Mouse (Mus musculus): ENCODE results near the gene Plcl1. TPM values are rescaled to one million over a fixed set of nuclear protein-coding genes. Genes with fewer than 3 reads are reported as not detected.
"Not testable (repeated sequence)": the region's sequence is repeated elsewhere in the genome, so short reads cannot be mapped to it uniquely, and the experiment has no call there.

Gene Plcl1
- total RNA-seq, 2 experiments from 2014 or later: not detected

DNA sequence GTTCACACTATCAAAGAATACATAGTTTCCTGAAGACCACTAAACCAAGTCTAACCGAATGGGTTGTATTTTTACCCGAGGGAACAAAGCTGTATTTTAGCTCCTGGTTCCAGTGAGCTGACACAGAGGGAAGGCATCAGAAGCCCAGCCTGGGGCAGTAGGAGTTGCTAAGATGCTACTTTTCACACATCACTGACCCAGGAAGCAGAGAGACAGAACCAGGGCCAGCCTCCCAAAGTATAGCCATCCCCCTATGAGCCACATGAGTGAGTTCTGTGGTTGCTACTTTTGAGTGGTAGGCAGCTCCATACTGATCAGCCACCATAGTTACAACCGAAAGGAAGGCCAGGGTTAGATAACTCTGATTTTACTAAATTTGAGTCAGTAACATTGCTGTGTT lies 106.4 kb downstream of the Plcl1 start:
- ATAC-seq (replicated peaks; ENCODE audit: low FRiP score, poor library complexity, severe bottlenecking): no peak

DNA sequence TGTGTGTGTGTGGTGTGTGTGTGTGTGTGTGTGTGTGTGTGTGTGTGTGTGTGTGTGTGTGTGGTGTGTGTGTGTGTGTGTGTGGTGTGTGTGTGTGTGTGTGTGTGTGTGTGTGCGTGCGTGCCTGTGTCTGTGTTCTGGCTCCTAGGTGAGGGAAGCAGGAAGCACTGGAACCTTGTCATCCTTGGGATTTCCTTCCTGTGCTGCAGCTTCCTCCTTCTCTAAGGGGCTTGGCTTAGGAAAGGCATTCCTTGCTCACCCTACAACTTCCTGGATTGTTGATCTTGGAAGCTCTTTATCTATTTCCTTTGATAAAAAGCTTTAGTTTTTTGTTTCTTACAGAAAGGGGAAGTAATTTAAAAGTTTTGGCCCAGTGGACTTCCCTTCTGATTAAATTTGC lies 107.1 kb downstream of the Plcl1 start:
- ATAC-seq (replicated peaks; ENCODE audit: low FRiP score, poor library complexity, severe bottlenecking): not testable (repeated sequence)

DNA sequence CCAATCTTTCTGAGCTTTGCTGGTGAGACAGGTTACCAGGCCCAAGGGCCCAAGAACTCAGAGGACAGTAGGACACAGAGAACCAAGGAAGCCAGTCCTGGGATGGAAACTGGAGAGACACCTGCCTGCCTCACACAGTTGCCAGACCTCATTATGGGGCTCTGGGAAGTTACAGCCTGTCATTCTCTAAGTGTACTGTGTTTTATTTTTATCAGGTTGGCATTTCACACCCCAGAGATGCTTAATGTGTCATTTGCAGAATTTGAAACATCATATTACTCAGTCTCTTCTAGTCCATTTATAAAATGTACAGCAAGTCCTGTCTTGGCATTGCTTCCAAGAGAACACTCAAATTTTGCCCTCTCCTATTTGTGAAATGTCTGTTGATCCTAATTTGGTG lies 111.5 kb downstream of the Plcl1 start:
- no peak for ATAC-seq (replicated peaks; ENCODE audit: low FRiP score, poor library complexity, severe bottlenecking)

DNA sequence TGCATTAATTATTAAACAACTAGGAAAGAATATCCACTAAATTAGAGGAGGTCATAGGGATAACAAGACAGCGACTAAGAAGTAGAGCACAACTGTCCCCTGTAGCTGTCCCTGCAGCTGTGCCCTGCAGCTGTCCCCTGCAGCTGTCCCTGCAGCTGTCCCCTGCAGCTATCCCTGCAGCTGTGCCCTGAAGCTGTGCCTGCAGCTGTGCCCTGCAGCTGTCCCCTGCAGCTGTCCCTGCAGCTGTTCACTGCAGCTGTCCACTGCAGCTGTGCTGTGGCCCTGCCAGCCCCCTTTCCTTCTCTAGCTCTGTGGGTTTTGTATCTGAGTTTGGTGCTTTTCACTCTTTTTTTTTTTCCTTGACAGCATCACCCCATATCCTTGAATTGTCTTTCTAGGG lies 118.2 kb downstream of the Plcl1 start:
- no peak for ATAC-seq (replicated peaks; ENCODE audit: low FRiP score, poor library complexity, severe bottlenecking)

DNA sequence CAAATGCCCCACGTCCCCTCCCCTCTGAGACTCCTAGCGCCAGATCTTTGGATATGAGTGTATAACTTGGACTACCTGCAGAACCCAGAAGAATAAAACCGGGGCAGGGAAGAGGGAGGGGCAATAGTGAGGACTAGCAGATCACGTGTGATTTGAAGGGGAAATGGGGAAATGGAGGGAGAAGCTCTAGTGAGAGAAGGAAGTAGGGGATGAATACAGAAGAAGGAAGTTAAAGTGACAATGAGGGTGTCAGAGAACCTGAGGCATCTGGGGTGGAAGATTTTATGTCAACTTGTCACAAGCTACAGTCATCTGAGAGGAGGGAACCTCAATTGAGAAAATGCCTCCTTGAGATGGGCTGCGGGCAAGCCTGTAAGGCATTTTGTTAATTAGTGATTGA lies 119.4 kb downstream of the Plcl1 start:
- ATAC-seq (replicated peaks; ENCODE audit: low FRiP score, poor library complexity, severe bottlenecking): no peak

DNA sequence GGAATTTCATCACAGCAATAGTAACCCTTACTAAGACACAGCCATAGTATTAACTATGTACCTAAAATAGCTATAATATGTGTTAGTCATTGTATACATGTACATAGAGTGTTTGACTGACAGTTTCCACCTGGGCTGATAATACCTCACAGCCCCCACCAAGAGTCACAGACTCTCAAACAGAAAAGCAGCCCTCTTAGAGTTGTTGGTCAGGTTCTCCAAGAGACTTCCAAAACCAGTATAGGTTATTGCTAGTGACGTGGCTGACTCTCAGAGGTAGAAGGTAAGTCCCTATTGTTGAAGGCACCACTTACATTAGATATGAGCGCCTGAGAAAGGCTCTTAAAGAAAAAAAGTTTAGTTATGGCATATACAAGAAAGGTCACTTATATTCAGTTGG lies 120.0 kb downstream of the Plcl1 start:
- ATAC-seq (replicated peaks; ENCODE audit: low FRiP score, poor library complexity, severe bottlenecking): no peak

DNA sequence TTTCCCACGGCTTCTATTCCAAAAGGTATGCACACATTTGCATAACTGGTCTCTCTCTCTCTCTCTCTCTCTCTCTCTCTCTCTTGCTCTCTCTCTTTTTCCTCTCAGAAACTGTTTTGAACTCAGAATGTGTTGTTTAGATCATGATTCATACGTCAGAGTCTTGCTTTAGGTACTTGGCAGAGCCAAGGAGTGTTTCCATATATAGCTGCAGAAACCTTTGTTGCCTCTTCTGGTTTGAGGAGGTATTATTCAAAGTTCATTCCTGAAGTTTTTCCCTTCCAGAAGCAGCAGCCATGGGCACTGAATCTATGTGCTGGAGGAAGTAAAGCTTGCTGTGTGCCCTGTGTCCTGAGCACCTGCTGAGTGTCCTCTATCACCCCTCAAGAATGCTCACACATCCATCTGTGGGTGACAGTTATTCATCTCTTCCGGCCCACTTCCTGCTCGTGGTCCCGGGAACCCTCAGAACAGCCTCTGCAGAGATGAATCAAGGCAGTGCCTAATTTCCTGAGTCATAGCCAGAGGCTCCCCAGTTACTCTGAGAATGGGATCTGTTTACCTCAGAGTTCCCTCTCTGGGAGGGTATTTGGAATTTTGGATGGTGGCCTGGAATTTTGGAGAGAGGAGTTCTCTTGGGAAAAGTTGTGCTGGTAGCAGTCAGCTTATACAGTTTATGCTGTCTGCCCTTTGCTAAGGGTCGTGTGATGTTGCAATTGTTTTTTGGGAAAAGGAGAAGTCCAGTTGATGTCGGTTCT lies 123.0 kb downstream of the Plcl1 start:
- no peak for ATAC-seq (replicated peaks; ENCODE audit: low FRiP score, poor library complexity, severe bottlenecking)

DNA sequence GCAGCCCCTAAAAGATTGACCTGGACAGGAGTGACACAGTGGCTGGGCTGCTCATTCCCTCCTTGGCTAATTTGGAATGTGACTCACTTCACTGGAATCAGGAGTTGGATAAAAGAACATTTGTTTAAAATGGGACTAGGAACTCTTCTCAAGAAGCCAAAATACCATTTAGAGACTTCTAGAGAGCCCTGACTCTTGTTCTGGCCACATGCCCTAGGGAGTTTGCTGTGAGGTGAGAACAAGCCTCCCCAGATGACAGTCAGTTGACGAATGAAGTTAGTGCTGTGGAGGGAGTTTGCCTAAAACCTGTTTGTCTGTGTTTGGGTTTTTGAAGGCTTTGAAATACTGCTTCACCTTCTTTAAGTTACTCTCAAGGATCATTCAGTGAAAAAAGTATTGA lies 128.1 kb downstream of the Plcl1 start:
- ATAC-seq (replicated peaks; ENCODE audit: low FRiP score, poor library complexity, severe bottlenecking): no peak

DNA sequence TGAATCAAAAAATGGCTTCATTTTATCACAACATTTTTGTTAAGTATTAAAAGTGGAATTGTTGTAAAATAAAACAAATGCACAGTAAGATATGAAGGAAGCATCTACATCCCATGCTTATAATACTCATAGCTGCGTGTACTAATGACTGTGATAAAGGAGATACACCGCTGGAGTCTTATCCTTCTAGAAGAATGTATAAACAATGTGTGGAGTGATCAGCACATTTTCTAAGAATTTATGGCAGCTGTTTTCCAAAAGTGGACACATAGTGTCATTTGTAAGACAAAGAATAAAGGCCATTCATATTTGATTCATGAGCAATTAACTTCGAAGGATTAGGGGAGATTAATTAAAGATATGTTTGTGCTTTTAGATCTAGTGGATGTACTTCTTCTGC lies 148.7 kb downstream of the Plcl1 start:
- ATAC-seq (replicated peaks; ENCODE audit: low FRiP score, poor library complexity, severe bottlenecking): no peak

DNA sequence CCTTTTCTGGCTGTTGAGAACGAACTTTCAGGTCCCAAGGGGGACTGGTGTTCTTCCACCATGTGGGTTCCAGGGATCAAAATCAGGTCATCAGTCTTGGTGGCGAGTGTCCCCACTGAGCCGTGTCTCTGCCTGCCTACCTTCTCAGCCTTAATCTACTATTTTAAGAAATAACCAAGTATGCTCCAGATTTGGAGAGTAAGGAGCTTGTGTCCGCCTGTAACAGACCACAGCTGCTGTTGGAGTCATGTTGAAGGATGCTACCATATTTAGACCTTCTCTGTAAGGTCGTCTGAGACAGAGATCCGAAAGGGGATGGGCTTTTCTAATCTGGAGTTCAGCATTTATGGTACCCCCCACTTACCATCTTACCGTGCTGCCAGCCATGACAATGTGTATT lies 152.2 kb downstream of the Plcl1 start:
- no peak for ATAC-seq (replicated peaks; ENCODE audit: low FRiP score, poor library complexity, severe bottlenecking)

DNA sequence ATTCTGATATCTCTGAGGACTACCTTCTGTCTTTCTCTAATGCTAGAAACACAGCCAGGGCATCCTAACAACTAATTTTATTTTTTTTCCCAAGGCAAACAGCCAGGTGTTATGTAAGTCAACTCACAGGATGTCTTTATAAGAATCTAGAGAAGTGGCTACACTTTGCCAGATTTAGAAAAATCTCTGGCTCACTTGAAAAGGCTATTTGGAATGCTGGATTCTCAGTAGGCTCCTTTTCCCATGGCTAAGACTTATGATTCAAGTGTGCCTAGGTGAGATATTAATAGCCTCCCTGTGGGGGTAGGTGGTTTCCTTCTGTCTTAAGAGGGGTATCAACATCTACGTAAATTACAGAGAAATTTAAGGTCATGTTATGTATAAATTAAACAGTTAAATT lies 152.7 kb downstream of the Plcl1 start:
- ATAC-seq (replicated peaks; ENCODE audit: low FRiP score, poor library complexity, severe bottlenecking): no peak

DNA sequence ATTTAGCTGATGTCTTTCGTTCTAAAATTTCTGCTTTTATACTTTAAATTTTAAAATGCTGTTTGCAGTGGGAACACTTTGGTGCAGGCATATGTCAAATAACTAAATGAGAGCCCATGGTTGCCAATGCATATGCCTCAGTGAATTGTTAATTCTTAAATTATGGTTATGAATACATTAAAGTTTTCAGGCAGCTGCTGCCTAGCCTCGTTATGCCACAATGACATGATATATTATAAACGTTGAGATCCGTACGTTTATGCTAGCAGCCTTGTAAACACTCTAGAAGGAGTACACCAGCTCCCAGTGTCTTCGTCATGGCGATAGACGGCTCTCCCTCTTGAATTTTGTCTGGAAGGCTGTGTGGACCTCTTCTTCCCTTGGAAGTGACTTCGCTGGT lies 154.3 kb downstream of the Plcl1 start:
- ATAC-seq (replicated peaks; ENCODE audit: low FRiP score, poor library complexity, severe bottlenecking): no peak

DNA sequence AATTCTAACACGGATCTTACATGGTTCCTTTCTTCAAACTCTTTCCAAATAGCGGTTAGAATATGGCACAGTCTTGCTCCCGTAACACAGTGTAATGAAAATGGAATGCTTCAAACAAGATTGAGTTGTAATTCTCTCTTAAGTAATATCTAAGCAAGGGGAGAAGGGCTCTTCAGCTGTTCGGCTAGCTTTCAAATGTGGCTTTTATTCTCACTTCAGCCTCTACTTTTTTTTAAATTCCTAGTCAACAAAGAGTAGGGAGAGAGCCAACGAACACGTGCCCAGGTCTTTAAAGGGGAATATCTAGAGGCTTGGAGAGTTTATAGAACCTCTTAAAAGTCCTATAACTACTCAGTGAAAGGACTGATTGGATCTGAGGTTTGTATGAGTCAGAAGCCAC lies 160.2 kb downstream of the Plcl1 start:
- ATAC-seq (replicated peaks; ENCODE audit: low FRiP score, poor library complexity, severe bottlenecking): no peak

DNA sequence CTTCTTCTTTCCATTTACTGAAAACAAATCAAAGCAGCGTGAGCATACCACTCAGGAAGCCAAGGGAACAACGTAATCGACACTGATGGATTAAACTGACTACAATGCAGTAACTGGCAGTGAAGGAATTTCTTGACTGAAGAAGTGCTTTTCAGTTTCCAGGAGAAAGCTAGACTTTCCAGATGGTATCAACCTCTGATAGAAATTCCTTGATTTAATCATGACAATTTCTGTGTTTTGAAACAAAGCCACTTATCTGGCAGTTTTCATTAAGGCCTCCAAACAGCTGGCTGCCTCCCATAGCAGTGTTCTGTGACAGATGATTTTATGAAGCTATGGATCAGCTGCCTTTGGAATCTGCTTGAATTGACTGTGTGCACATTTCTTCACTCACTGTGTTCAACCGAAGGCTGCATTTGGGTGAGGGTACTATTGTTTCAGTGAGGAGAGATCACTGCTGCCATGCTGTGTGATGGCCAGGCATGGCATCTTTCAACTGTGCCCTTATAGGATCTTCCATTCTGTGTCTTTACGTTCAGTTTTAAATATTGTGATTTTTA lies 162.2 kb downstream of the Plcl1 start:
- no peak for ATAC-seq (replicated peaks; ENCODE audit: low FRiP score, poor library complexity, severe bottlenecking)

DNA sequence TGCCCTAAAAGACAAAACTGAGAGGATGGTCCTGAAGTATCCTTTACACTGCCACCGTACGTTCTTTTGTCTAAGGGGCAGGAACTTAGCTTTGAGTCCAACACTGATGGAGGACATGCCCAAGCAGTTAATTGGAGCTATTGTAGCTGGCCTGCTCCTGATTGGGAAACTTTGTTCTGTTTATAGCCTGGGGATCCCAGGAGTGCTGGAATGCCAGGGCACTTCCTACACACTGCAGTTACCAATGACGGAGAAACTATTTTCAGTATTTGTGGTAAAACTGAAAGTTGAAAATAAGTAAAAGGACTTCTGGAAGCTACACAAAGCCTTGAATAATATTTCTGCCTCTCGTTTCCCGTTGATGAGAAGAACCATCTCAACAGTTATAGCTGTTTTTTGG lies 164.5 kb downstream of the Plcl1 start:
- ATAC-seq (replicated peaks; ENCODE audit: low FRiP score, poor library complexity, severe bottlenecking): no peak

DNA sequence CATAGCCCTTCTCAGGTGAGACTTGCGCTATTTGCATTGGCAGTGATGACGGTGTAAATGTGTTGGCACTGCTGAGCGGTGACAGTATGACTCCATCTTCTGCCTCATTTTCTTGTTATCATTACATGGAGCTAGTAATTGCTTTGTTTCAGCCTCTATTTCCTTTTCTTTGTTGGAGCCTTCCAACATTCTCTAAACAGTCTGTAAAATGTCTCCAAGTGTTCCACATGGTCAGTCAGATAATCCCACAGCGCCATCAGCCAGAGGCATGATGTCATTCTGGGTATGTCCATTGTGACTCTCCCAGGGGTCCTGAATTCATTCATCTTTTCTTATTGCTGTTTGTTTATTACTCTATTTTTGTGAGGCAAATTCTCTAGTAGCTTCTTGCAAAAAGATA lies 165.7 kb downstream of the Plcl1 start:
- no peak for ATAC-seq (replicated peaks; ENCODE audit: low FRiP score, poor library complexity, severe bottlenecking)

DNA sequence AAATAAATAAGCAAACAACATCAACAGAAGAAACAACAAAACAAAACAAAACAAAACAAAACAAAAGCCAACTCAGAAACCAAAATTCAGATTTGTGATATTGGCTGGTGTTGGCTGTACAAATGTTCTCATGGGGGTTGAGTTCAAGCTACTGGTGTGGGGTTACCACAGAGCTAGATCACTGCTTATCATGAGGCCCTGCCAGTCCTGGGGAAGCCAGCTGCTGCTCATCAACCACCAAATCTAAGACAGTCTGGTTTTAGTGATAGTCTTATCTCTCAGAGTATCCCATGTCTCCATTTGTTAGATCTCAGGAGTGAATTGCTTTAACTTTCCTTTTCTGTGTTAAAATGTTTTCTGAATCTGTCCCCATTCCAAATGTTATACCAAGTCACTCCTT lies 166.5 kb downstream of the Plcl1 start:
- no peak for ATAC-seq (replicated peaks; ENCODE audit: low FRiP score, poor library complexity, severe bottlenecking)

DNA sequence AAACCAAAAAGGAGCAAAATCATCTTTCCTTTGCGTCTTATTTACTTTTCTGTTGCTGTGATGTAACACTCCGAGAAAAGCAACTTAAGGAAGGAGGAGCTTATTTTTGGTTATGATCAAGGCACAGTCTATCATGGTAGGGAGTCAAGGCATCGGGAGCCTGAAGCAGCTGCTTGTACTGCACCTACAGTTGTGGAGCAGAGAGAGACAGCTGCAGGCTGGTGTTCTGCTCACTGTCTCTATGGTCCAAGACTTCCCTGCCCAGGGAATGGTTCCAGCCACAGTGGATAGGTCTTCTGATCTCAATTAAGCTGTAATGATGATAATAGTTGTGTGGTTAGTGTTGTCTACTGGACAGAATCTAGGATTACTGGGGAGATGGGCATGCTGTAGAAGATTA lies 166.9 kb downstream of the Plcl1 start:
- no peak for ATAC-seq (replicated peaks; ENCODE audit: low FRiP score, poor library complexity, severe bottlenecking)

DNA sequence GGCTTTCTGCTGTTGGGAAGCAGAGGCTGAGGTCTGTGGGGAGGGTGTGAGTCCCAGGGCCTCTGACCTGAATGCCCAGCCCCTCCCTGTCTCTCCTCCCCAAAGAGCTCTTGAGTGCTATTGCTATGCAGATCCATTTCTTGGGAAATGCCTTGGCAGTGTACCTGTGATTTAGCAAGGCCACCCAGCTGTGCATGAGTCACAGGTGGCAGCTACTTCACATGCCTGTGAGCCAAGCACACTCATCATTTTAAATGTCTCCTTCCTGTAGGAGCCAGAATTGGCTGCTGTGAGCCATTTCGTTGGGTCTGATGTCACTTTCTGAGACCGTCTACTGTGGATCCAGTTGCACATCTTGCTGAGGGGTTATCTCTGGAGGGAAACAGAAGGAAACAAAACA lies 170.2 kb downstream of the Plcl1 start:
- ATAC-seq (replicated peaks; ENCODE audit: low FRiP score, poor library complexity, severe bottlenecking): no peak

DNA sequence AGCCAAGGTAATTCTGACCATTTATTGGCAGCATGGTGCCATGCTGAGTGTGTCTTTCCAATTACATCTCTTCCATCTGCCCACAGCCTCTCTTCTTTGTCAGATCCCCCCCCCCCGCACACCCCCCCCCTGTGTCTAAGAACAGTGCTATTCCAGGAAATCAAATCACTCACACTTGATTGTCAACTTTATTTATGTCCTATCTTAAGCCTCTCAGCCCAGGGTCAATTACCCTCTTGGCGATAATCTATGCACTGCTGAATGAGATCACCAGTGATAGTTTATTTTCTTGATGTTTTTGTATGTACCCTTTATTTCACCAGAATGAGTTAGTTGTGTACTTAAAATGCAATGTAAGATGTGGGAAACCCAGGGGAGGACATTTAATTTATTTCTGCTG lies 176.0 kb downstream of the Plcl1 start:
- no peak for ATAC-seq (replicated peaks; ENCODE audit: low FRiP score, poor library complexity, severe bottlenecking)

DNA sequence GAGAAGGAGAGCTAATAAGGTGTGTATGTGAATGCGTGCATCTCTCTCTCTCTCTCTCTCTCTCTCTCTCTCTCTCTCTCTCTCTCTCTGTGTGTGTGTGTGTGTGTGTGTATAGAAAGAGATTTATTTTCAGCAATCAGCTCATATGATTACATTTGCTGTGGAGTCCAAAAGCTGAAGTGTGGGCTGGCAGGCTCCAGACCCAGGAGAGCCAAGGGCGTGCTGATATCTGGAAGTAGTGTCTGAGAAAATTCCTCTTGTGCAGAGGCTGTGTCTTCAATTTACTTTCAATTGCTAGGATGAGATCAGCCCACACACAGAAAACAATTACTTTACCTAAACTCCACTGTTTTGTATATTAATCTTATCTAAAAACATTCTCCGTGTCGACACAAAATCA lies 179.7 kb downstream of the Plcl1 start:
- ATAC-seq (replicated peaks; ENCODE audit: low FRiP score, poor library complexity, severe bottlenecking): no peak

DNA sequence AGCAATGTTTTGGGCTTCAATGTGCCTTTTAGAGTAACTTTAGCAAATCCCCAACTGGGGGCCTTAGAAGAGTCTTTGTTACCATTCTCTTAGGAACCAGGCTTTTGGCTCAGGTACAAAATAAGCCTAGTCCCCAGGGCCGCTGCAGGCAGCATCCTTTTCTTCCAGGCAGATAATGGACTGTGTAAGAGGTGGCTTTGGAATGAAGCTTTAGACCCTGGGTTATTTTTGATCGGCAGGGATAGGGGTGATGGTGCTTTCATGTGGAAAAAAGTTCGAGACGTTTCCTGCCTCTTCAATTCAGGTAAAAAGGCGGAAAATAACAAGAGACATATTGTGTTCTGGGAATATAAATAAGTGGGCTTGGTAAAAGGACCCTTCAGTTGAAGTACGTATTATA lies 182.4 kb downstream of the Plcl1 start:
- no peak for ATAC-seq (replicated peaks; ENCODE audit: low FRiP score, poor library complexity, severe bottlenecking)

All from erythroblast, adult 5-6 weeks (primary cell).